Mouse (Mus musculus) E14TG2a.4 (cell line): Measurements from ENCODE around the gene C1galt1.
A peak's percentile ranks its signal among the peaks of the same experiment; 100 is the strongest.

Experiments used
- H3K27me3 ChIP-seq: 2 replicates; pipeline ENCODE4 v1.6.1; 2014; ENCODE audit warnings: low read length, control low read depth; ENCODE audit not compliant: insufficient read depth
- H3K36me3 ChIP-seq: 2 replicates; pipeline ENCODE4 v1.6.1; 2014; ENCODE audit warnings: low read length, control low read depth; ENCODE audit not compliant: insufficient read depth
- H3K4me1 ChIP-seq: replicated peaks from 2 replicates; pipeline ENCODE4 v1.6.1; 2014; ENCODE audit warnings: low read depth, low read length, control low read depth
- H3K4me3 ChIP-seq: replicated peaks from 2 replicates; pipeline ENCODE4 v1.5.1; 2014; ENCODE audit warnings: mild to moderate bottlenecking, low read length
- H3K9me3 ChIP-seq: 2 replicates; pipeline ENCODE4 v1.6.1; 2014; ENCODE audit warnings: low read length, control low read depth
- CTCF ChIP-seq: conservative IDR thresholded peaks from 2 replicates; pipeline ENCODE4 v1.5.1; 2014; ENCODE audit warnings: low read length
- NANOG ChIP-seq: IDR thresholded peaks from 2 replicates; pipeline ENCODE4 v1.6.1; 2014; ENCODE audit warnings: borderline replicate concordance, low read length, mixed read lengths
- POU5F1 ChIP-seq: IDR thresholded peaks from 2 replicates; pipeline ENCODE4 v1.6.1; 2014; ENCODE audit warnings: low read length, borderline replicate concordance

The C1galt1 gene

DNA sequence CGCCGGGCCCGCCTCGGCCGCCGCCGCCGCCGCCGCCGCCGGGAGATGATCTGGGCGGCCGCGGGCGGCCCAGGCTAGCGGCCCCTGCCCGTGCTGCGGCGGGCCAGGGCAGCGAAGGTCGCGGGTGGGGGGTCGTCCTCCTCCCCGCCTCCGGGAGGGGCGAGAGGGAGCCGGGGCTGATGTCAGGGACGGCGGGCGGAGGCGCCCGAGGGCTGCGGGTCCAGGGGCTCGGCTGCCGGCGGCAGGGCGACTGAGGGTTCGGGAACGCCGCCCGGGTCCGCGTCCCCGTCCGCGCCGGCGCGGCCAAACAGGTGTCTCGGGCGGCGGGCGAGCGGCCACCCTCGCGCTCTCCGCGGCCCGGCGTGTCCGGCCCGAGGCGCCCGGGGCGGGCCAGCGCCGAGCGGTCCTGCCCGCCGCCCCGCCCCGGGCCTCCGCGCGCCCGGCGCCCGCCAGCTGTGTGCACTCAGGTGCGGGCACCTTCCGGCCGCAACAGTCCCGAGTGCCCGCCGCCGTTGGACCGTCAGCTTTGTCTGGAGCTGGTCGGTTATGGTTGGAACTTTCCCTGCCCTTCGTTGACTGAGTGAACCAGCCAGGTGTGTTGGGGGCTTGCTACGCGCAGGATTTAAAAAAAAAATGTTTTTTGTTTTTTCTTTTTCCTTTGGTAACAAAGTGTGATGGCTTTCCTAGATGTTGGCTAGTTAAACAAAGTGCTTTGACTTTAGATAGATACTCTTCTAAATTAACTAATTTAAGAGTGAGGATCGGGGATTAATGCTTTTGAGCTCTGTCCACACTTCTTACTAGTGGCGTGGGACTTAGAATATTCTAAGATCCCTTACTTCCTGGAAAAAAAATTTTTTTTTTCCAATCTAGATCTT, at the start of gene C1galt1:
TSS of gene C1galt1 (plus strand) at position 41 of the 878 bp plus-strand sequence.
- H3K9me3 ChIP-seq: peaks cover 8% of the 10 kb centered on the region; the same call in 1 of the 2 replicates
- no peak for TF ChIP-seq NANOG
- TF ChIP-seq CTCF: no peak
- TF ChIP-seq POU5F1: no peak
- peak within 1 kb of the TSS; percentile 84 for H3K4me3 ChIP-seq

GRCm38 (mm10) chr6:7799969-7800368, 44.7 kb upstream of the C1galt1 start:
- Histone ChIP-seq H3K4me3 (no peak overlapping the region), H3K36me3 (no peaks in the 10 kb centered on the region)
- TF ChIP-seq POU5F1: no peak
- no peak for TF ChIP-seq NANOG
- TF ChIP-seq CTCF: no peak

More for the DNA sequence above, at the start of gene C1galt1:
- H3K36me3 ChIP-seq: no peaks in the 10 kb centered on the region
- no peaks in the 10 kb centered on the region for H3K27me3 ChIP-seq
- peaks cover 41% of the 10 kb centered on the region for H3K4me1 ChIP-seq

DNA sequence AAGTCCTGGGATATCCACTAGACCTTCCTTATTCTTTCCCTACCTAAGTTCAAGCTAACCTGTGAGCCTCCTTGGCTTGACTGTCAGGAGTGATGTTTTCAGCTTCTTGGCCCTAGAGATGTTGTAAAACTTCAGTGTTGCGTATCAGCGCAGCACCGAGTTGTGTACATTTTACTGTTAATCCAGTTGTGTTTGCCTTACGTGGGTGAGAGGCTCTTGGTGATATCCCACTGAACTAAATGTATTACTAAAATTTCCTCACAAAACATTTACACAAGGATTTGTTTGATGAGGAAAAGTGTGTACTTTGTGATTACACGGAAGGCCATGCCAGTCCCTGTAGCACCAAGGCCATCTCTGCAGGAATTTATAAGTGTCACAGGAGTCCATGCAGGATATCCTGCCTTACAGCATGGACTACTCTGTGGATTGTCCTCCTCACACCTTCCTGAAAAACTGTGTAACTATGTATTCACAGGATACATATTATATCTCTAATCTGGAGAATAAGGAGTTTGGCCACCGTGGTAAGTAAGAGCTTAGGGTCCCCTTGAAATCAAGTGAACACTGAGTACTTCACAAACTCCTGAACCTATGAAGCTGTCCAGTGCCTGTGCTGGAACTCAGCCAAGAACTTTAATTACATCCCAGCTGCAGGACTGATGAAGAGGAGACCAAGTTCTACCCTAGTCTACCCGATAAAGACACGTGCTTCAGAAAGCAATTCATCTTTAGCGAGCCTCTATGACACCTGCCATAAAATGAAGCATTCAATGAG, 40.7 kb upstream of the C1galt1 start:
- TF ChIP-seq POU5F1 (no peak), NANOG (no peak), CTCF (no peak)
- Histone ChIP-seq H3K4me3 (no peak overlapping the region), H3K27me3 (peaks cover 9% of the 10 kb centered on the region), H3K9me3 (no peaks in the 10 kb centered on the region), H3K4me1 (no peaks in the 10 kb centered on the region), H3K36me3 (no peaks in the 10 kb centered on the region)

More at GRCm38 (mm10) chr6:7799969-7800368, 44.7 kb upstream of the C1galt1 start:
- Histone ChIP-seq H3K27me3 (peaks cover 9% of the 10 kb centered on the region), H3K9me3 (no peaks in the 10 kb centered on the region), H3K4me1 (no peaks in the 10 kb centered on the region)

GRCm38 (mm10) chr6:7814146-7814545, 30.5 kb upstream of the C1galt1 start:
- H3K9me3 ChIP-seq: no peaks in the 10 kb centered on the region
- H3K27me3 ChIP-seq: no peaks in the 10 kb centered on the region
- H3K4me3 ChIP-seq: no peak overlapping the region
- H3K4me1 ChIP-seq: no peaks in the 10 kb centered on the region
- H3K36me3 ChIP-seq: no peaks in the 10 kb centered on the region
- TF ChIP-seq NANOG (no peak), POU5F1 (no peak), CTCF (no peak)

- TF ChIP-seq POU5F1 (no peak), NANOG (no peak), CTCF (no peak)
- no peaks in the 10 kb centered on the region for H3K36me3 ChIP-seq
These were observed 28.4 kb upstream of the C1galt1 start for GRCm38 (mm10) chr6:7816233-7816632.

GRCm38 (mm10) chr6:7822688-7823087, 22.0 kb upstream of the C1galt1 start:
- TF ChIP-seq POU5F1 (no peak), NANOG (no peak), CTCF (no peak)
- no peaks in the 10 kb centered on the region for H3K36me3 ChIP-seq
- no peak overlapping the region for H3K4me3 ChIP-seq
- peaks cover 9% of the 10 kb centered on the region for H3K4me1 ChIP-seq
- no peaks in the 10 kb centered on the region for H3K27me3 ChIP-seq
- no peaks in the 10 kb centered on the region for H3K9me3 ChIP-seq

More at GRCm38 (mm10) chr6:7816233-7816632, 28.4 kb upstream of the C1galt1 start:
- Histone ChIP-seq H3K9me3 (no peaks in the 10 kb centered on the region), H3K27me3 (no peaks in the 10 kb centered on the region), H3K4me3 (no peak overlapping the region), H3K4me1 (no peaks in the 10 kb centered on the region)

DNA sequence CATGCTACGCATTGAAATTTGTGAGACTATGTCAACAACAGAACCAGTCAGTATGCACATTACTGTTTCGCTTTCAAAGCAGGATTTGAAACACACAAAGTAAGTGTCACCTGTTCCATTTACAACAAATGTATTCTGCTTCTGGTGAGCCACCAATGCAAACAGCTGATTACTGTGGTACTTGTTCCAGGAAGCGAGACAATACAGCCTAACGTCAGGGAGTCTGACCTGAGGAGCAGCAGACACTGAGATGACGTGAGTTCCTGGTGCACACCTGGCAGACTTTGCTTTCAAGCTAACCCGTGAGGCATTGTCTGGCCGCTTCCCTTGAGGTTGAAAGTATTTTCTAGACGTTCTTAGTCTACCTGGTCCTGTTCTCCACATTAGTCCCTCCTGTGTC, 13.8 kb upstream of the C1galt1 start:
- Histone ChIP-seq H3K27me3 (no peaks in the 10 kb centered on the region), H3K36me3 (no peaks in the 10 kb centered on the region), H3K4me1 (no peaks in the 10 kb centered on the region), H3K4me3 (no peak overlapping the region), H3K9me3 (no peaks in the 10 kb centered on the region)
- TF ChIP-seq NANOG (no peak), CTCF (no peak), POU5F1 (no peak)

GRCm38 (mm10) chr6:7832564-7833175, 12.0 kb upstream of the C1galt1 start:
- Histone ChIP-seq H3K4me3 (no peak overlapping the region), H3K27me3 (no peaks in the 10 kb centered on the region), H3K9me3 (no peaks in the 10 kb centered on the region), H3K36me3 (no peaks in the 10 kb centered on the region), H3K4me1 (no peaks in the 10 kb centered on the region)
- TF ChIP-seq CTCF: no peak
- no peak for TF ChIP-seq POU5F1
- no peak for TF ChIP-seq NANOG
